8 mouse cellular contexts compared by ENCODE assay signal in the genomic region with DNA sequence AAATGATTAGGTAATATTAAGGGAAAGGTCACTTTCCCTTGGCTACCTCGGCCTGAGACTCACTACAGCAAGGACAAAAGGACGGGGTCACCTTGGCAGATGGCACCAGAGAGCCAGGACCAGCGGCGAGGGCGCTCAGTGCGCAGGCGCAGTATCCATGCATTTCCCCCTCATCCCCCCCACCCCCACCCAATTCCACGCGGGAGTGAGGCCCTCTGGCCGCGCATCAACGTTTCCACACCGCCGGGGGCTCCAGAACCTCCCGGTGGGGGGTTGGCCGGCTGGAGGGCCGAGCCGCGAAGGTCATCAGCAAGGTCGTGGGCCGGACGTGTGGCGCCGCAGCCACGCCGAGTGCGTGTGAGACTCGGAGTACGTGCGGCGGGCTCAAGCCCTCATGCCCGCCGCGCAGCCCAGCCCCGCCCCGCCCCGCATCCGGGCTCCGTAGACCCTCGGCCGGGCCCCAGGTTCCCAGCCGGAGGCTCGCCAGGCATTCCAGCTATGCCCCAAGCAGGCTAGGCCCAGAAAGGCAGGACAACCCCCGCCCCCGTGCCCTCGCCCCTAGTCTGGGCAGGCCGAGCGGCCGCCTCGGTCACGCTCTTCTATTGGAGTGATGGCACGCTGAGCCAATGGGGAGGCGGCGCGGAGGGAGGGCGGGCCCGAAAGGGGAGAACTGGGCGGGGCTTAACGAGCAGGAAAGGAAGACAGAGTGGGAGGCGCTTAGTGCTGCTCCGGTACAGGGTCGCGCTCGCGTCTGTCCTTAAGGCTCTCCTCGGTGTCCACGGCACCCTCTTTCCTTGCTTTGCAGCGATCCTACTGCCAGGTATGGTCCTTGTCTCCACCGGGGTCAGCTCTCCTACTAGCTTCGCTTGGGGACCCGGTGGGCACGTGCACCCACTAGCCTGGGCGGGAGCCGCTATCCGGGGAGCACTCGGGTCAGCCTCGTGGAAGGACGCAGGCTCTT. TPM values are rescaled to one million over a fixed set of nuclear protein-coding genes. Genes with fewer than 3 reads are reported as not detected.
DNase-seq lines count a peak whose midpoint lies in the region; ATAC-seq and TF ChIP-seq lines count a peak whose summit lies in the region.

A gene (plus strand): TSS at position 201 of the 961 bp plus-strand sequence.

- H3K27me3 ChIP-seq in embryonic facial prominence, embryonic 13.5 days = no peaks in the 10 kb centered on the region
- H3K27me3 ChIP-seq in heart, adult 2 months (ENCODE audit: control insufficient read depth, insufficient read depth, low read length) = no peaks in the 10 kb centered on the region
- no peaks in the 10 kb centered on the region for H3K27me3 ChIP-seq in limb, embryonic 13.5 days
- H3K27me3 ChIP-seq in midbrain, embryonic 16.5 days (ENCODE audit: control insufficient read depth, insufficient read depth, low read depth, low read length) = no peaks in the 10 kb centered on the region

- peak within 1 kb of the TSS; percentile 77 for H3K4me3 ChIP-seq in embryonic facial prominence, embryonic 13.5 days
- H3K4me3 ChIP-seq in heart, adult 2 months = peak within 1 kb of the TSS; percentile 91
- H3K4me3 ChIP-seq in limb, embryonic 13.5 days = peak within 1 kb of the TSS; percentile 84
- H3K4me3 ChIP-seq in midbrain, embryonic 16.5 days (ENCODE audit: low read depth, low read length) = peak within 1 kb of the TSS; percentile 84

- no peak for TF ChIP-seq CTCF in heart, adult 2 months (IDR thresholded peaks at IDR 0.05)

- no peaks in the 10 kb centered on the region; the same call in 1 of the 2 replicates for H3K79me2 ChIP-seq in heart, adult 2 months (replicated peaks; ENCODE audit: control insufficient read depth, insufficient read depth, low read length)

- H3K36me3 ChIP-seq in embryonic facial prominence, embryonic 13.5 days = peaks cover 16% of the 10 kb centered on the region
- H3K36me3 ChIP-seq in heart, adult 2 months (ENCODE audit: control insufficient read depth, insufficient read depth, low read length) = peaks cover 18% of the 10 kb centered on the region
- peaks cover 22% of the 10 kb centered on the region for H3K36me3 ChIP-seq in limb, embryonic 13.5 days
- H3K36me3 ChIP-seq in midbrain, embryonic 16.5 days (ENCODE audit: control insufficient read depth, insufficient read depth, low read length) = peaks cover 7% of the 10 kb centered on the region; the same call in 1 of the 2 replicates

- H3K4me2 ChIP-seq in embryonic facial prominence, embryonic 13.5 days = peak within 1 kb of the TSS; percentile 80
- peak within 1 kb of the TSS; percentile 77 for H3K4me2 ChIP-seq in limb, embryonic 13.5 days (replicated peaks)
- H3K4me2 ChIP-seq in midbrain, embryonic 16.5 days (ENCODE audit: low read length) = peak within 1 kb of the TSS; percentile 94

- intact Hi-C loops in heart, adult 2 months (cut with DNase I) = loop anchor here (10.0 kb wide), 1 partner anchor 212 kb away; no protein-coding TSS in a partner anchor

- ATAC-seq in embryonic facial prominence, embryonic 13.5 days (ENCODE audit: insufficient number of reproducible peaks, insufficient read depth, low FRiP score, low TSS enrichment, low read depth) = peak; percentile 99
- peak; percentile 96 for ATAC-seq in limb, embryonic 13.5 days (ENCODE audit: low FRiP score, low read depth)
- peak; percentile 96 for ATAC-seq in midbrain, embryonic 16.5 days

- DNase-seq in 3134 (ENCODE audit: extremely low read depth, insufficient read length, low spot score) = peak; percentile 96
- DNase-seq in adrenal gland, postnatal 36 days = peak; percentile 96 to 98
- peak; percentile 95 to 98 for DNase-seq in heart, adult 2 months
- DNase-seq in kidney, adult 8-10 months = peak; percentile 95 to 97
- peak; percentile 97 for DNase-seq in spleen, postnatal 10 days (ENCODE audit: low spot score in 2 of 2)

- peak; percentile 67; the same call in 1 of the 2 replicates for TF ChIP-seq EP300 in heart, adult 2 months (IDR thresholded peaks at IDR 0.05; ENCODE audit: insufficient read depth, low read depth, low read length)

- H3K4me1 ChIP-seq in embryonic facial prominence, embryonic 13.5 days = peaks cover 54% of the 10 kb centered on the region
- peaks cover 15% of the 10 kb centered on the region for H3K4me1 ChIP-seq in heart, adult 2 months (ENCODE audit: control insufficient read depth, insufficient read depth, low read length)
- H3K4me1 ChIP-seq in limb, embryonic 13.5 days = peaks cover 56% of the 10 kb centered on the region
- peaks cover 32% of the 10 kb centered on the region for H3K4me1 ChIP-seq in midbrain, embryonic 16.5 days (ENCODE audit: control insufficient read depth, insufficient read depth, low read length)

- peak within 1 kb of the TSS; percentile 99 for H3K27ac ChIP-seq in embryonic facial prominence, embryonic 13.5 days
- peak within 1 kb of the TSS; percentile 99 for H3K27ac ChIP-seq in heart, adult 2 months
- H3K27ac ChIP-seq in limb, embryonic 13.5 days = peak within 1 kb of the TSS; percentile 98
- peak within 1 kb of the TSS; percentile 100 for H3K27ac ChIP-seq in midbrain, embryonic 16.5 days (ENCODE audit: low read length)

- TF ChIP-seq POLR2A in heart, adult 2 months (IDR thresholded peaks at IDR 0.05; ENCODE audit: insufficient read depth, low read depth, low read length) = peak; percentile 96

- under 1% methylated on average over 75 of the region's 78 CpGs for WGBS in embryonic facial prominence, embryonic 13.5 days
- under 1% methylated on average over 76 of the region's 78 CpGs for WGBS in heart, adult 2 months
- whole genome bisulfite sequencing in limb, embryonic 13.5 days = under 1% methylated on average over 75 of the region's 78 CpGs
- WGBS in midbrain, embryonic 16.5 days = under 1% methylated on average over 76 of the region's 78 CpGs

- no peaks in the 10 kb centered on the region for H3K9me3 ChIP-seq in embryonic facial prominence, embryonic 13.5 days
- H3K9me3 ChIP-seq in limb, embryonic 13.5 days = no peaks in the 10 kb centered on the region
- H3K9me3 ChIP-seq in midbrain, embryonic 16.5 days (replicated peaks; ENCODE audit: control insufficient read depth, low read length, poor library complexity, severe bottlenecking) = no peaks in the 10 kb centered on the region

- peak within 1 kb of the TSS; percentile 90 for H3K9ac ChIP-seq in embryonic facial prominence, embryonic 13.5 days
- peak within 1 kb of the TSS; percentile 79 for H3K9ac ChIP-seq in heart, adult 2 months (ENCODE audit: low read depth, low read length)
- peak within 1 kb of the TSS; percentile 95 for H3K9ac ChIP-seq in limb, embryonic 13.5 days
- H3K9ac ChIP-seq in midbrain, embryonic 16.5 days (ENCODE audit: low read depth, low read length) = peak within 1 kb of the TSS; percentile 91

RNA-seq across cellular contexts. Expression of the gene that starts here (rescaled TPM):
- total RNA-seq in adrenal gland, postnatal 36 days (2021) = 100 to 1,000 TPM; 468 to 482 TPM
- 1,290 and 1,439 TPM in 2 replicates for polyA plus RNA-seq in embryonic facial prominence, embryonic 13.5 days (2015; fragmentation: Nextera tagmentation; extraction: Ambion mirVana)
- 100 to 1,000 TPM; 111 to 113 TPM for total RNA-seq in heart, adult 2 months (2021)
- polyA plus RNA-seq in heart, adult 2 months (2012; rRNA removed) = 179 and 246 TPM in 2 replicates
- 1,739 and 1,773 TPM in 2 replicates for polyA plus RNA-seq in limb, embryonic 13.5 days (2015; fragmentation: Nextera tagmentation; extraction: Ambion mirVana)
- 1,096 and 1,142 TPM in 2 replicates for polyA plus RNA-seq in midbrain, embryonic 16.5 days (2015; fragmentation: Nextera tagmentation; extraction: Ambion mirVana)

Comparison
In these comparisons a context has a peak if more than half of its experiments do, and no peak if none do; other contexts are left out.
1. Peak in every context shown above with its lines: DNase-seq, ATAC-seq, H3K4me3 ChIP-seq and H3K27ac ChIP-seq.
2. RNA of the gene that starts here (total RNA-seq): 468 to 482 TPM in adrenal gland, postnatal 36 days; 111 to 113 TPM in heart, adult 2 months; every median in the first group is over 4 times any median in the second.